Mouse (Mus musculus): ENCODE measurements at regions not wholly inside any gene's neighbourhood (a gene's known extent, or its start where the extent isn't known, plus 50 kb on each side); places are given as distances from the start of the nearest gene placed in this dataset.
A peak's percentile ranks its signal among the peaks of the same experiment; 100 is the strongest.

DNA sequence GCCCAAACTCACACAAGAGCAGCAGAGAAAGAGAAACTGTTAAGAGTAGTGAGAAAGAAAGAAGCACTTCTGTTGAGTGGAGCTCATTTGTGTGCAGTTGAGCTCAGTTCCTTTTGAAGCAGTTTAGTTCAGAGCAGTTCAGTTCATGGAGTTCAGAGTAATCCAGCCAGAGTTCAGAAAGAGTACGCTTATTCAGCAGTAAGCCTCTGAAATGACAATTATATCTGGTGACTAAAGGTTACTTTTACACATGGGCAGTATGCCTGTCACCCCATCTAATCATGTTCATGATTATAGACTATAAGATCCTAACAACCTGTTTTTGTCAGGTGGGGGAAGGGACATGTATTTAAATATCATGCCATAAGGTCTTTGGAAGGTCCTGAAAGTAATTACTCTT is 333.9 kb upstream of the Klf6 start:
- intact Hi-C loops (cut with DNase I) = no loop called here

DNA sequence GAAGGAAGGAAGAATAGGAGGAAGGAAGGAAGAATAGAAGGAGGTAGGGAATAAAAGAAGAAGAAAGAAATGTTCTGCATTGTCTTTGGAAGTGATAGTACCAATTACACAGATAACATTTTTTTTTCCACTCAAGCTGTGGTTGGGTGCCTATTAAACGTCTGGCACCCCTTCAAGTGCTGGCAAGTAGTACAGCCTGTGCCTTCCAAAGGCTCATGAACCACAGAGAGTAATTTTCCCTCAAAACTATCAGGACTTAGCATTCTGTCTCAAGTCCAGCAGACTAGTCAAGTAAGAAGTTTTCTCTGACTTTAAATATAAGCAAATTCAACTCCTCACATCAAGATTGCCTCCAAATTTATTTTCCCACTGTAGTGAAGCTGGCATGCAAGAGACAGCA is 321.0 kb upstream of the Klf6 start:
- TF ChIP-seq CTCF (IDR thresholded peaks at IDR 0.05) = no peak
- H3K4me3 ChIP-seq = no peak overlapping the region
- DNase-seq = no peak
- intact Hi-C loops (cut with DNase I) = no loop called here
- no peak overlapping the region for H3K27ac ChIP-seq

More for the DNA sequence above, 333.9 kb upstream of the Klf6 start:
- no peak overlapping the region for H3K27ac ChIP-seq
- TF ChIP-seq CTCF (IDR thresholded peaks at IDR 0.05) = no peak
- H3K4me3 ChIP-seq = no peak overlapping the region
- DNase-seq = no peak

DNA sequence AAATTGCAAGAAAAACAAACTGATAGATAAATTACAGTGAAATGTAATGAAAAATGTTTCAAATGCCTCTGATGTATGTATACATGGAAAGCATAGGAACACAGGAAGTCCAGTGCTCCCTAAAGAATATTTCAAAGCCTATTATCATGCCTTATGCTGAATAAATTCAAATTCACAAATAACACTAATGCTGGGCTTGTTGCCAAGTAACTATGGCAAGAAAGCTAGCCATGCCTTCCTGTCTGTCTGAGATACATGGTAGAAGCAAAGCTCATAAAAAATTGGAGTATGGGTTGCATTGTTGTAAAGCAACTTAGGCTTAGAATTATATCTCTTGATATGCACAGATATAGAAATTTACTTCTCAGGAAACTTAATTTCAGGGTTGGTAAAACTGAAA is 315.8 kb upstream of the Klf6 start:
- TF ChIP-seq CTCF (IDR thresholded peaks at IDR 0.05) = no peak

GRCm38 (mm10) chr13:5546011-5546410 is 315.3 kb upstream of the Klf6 start:
- H3K27ac ChIP-seq = no peak overlapping the region
- TF ChIP-seq CTCF (IDR thresholded peaks at IDR 0.05) = no peak
- no peak for DNase-seq
- intact Hi-C loops (cut with DNase I) = no loop called here
- no peak overlapping the region for H3K4me3 ChIP-seq

More for the DNA sequence above, 315.8 kb upstream of the Klf6 start:
- no peak overlapping the region for H3K27ac ChIP-seq
- intact Hi-C loops (cut with DNase I) = no loop called here
- DNase-seq = no peak
- no peak overlapping the region for H3K4me3 ChIP-seq

DNA sequence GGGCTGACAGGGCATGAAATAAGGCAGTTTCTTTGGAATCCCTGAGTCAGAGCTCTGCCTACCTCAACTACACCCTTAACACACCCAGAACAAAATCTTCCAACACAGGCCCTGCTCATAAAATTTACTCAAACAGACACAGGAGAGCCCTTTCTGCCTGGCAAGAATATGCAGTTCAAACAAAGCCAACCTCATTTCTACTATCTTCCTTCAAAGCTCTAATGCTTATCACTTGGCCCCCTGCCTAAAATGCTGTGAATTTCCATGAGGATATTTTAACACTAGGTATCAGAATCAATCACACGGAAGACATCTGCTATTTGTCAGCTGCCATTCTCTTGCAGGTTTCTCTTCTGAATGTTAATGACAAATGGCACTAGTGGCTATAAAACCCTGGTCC is 314.3 kb upstream of the Klf6 start:
- DNase-seq = no peak
- intact Hi-C loops (cut with DNase I) = no loop called here
- Histone ChIP-seq H3K4me3 (no peak overlapping the region), H3K27ac (no peak overlapping the region)
- TF ChIP-seq CTCF (IDR thresholded peaks at IDR 0.05) = no peak

DNA sequence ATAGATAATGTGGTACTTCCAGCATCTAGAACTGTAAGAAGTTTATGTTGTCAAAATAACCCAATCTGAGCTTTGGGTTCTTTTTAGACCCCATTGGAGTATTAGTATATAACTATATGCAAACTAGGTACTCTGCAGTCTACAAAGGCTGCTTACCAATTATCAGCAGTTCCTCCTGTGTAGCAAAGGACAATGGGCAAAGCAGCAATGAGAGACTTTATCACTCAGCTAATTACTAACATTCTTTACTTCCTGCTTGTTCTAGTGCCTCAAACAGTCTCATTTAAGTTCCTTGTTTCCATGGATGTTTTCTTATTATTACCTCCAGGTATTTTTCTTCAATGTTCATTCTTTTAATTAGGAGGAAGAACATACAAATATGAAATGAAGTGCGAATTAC is 312.5 kb upstream of the Klf6 start:
- no peak for DNase-seq
- H3K4me3 ChIP-seq = no peak overlapping the region
- no peak for TF ChIP-seq CTCF (IDR thresholded peaks at IDR 0.05)
- no peak overlapping the region for H3K27ac ChIP-seq
- intact Hi-C loops (cut with DNase I) = no loop called here

DNA sequence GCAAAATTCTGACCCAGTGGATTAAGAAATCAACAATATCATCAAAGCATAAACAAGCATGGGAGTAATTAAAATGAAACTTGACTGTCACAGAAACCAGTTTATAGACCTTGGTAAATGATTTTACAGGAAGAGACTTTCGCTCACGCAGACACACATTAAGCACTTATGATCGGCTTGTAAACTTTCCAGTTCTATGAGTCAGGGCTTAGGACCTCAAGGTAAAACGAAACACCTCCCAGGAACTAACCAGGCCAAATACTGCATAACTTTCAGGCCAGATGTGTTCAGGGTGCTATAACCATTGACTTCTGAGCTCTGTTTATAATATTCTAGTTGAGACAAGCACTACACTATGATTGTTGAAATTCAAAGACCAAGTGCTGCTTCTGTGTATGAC is 312.1 kb upstream of the Klf6 start:
- no peak for DNase-seq
- Histone ChIP-seq H3K4me3 (no peak overlapping the region), H3K27ac (no peak overlapping the region)
- no peak for TF ChIP-seq CTCF (IDR thresholded peaks at IDR 0.05)
- intact Hi-C loops (cut with DNase I) = no loop called here

GRCm38 (mm10) chr13:5549747-5550146 is 311.5 kb upstream of the Klf6 start:
- no peak for DNase-seq
- intact Hi-C loops (cut with DNase I) = no loop called here
- H3K27ac ChIP-seq = no peak overlapping the region
- no peak overlapping the region for H3K4me3 ChIP-seq
- no peak for TF ChIP-seq CTCF (IDR thresholded peaks at IDR 0.05)

- DNase-seq = no peak
- H3K27ac ChIP-seq = no peak overlapping the region
- intact Hi-C loops (cut with DNase I) = no loop called here
- no peak for TF ChIP-seq CTCF (IDR thresholded peaks at IDR 0.05)
- no peak overlapping the region for H3K4me3 ChIP-seq
Measured at GRCm38 (mm10) chr13:5550354-5550753, 310.9 kb upstream of the Klf6 start.

DNA sequence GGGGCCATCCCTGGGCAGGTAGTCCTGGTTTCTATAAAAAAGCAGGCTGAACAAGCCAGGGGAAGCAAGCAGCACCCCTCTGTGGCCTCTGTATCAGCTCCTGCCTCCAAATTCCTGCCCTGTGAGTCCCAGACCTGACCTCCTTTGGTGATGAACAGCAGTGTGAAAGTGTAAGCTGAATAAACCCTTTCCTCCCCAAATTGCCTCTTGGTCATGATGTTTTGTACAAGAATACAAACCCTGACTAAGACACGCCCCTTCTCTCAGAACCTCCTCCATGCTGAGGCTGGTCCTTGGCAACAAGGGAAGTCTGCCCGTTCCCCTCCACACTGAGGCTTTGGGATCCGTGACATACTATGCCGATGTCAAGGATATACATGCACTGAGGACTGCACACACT is 310.2 kb upstream of the Klf6 start:
- no peak overlapping the region for H3K4me3 ChIP-seq
- intact Hi-C loops (cut with DNase I) = no loop called here
- no peak for TF ChIP-seq CTCF (IDR thresholded peaks at IDR 0.05)
- no peak for DNase-seq
- H3K27ac ChIP-seq = no peak overlapping the region

- TF ChIP-seq CTCF (IDR thresholded peaks at IDR 0.05) = no peak
- intact Hi-C loops (cut with DNase I) = no loop called here
- DNase-seq = no peak
- Histone ChIP-seq H3K27ac (no peak overlapping the region), H3K4me3 (no peak overlapping the region)
Measured at GRCm38 (mm10) chr13:5553461-5553860, 307.8 kb upstream of the Klf6 start.

- intact Hi-C loops (cut with DNase I) = no loop called here
- Histone ChIP-seq H3K27ac (no peak overlapping the region), H3K4me3 (no peak overlapping the region)
- DNase-seq = no peak
- no peak for TF ChIP-seq CTCF (IDR thresholded peaks at IDR 0.05)
Measured at GRCm38 (mm10) chr13:5558095-5558494, 303.2 kb upstream of the Klf6 start.

DNA sequence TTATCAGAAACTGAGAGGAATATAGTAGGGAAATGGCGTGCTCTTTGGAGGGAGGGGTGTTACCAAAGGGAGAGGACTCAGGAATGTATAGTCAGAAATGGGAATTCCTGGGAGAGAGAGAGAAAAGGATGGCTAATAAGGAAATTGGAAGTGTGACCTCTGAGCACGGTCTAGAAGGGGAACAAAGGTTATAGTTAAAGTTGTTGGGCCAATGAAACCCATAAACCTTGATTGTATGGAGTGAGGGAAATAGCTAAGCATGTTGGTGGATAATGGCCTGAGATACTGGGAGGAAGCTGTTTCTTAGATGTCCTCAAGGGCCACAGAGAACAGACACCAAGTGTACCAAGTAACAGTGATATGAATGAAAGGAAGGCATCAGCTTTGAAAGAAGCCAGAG is 294.8 kb upstream of the Klf6 start:
- no peak for DNase-seq
- intact Hi-C loops (cut with DNase I) = no loop called here
- no peak overlapping the region for H3K4me3 ChIP-seq
- peak overlapping the region; percentile 31; the same call in 1 of the 2 replicates for H3K27ac ChIP-seq
- no peak for TF ChIP-seq CTCF (IDR thresholded peaks at IDR 0.05)

DNA sequence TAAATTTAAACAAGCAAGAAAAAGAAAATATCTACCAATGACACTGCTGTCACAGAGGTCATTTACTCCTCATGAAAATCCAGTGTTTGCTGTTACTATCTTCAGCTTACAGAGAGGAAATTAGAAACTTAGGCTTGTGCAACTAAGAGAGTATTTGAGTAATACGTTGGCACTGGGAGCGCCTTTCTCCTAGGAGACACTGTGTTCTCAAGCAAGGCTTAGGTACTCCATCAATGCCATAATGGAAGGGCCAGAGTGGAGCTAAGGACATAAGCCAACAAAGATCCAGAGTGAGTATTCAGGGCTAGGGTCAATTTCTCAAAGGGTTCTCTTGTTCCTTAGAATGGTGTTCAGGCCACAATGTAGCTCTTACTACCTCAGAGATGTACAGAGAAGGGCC is 294.4 kb upstream of the Klf6 start:
- H3K27ac ChIP-seq = peak overlapping the region; percentile 1; the same call in 1 of the 2 replicates
- no peak for TF ChIP-seq CTCF (IDR thresholded peaks at IDR 0.05)
- no peak overlapping the region for H3K4me3 ChIP-seq
- peak; percentile 28 for DNase-seq
- intact Hi-C loops (cut with DNase I) = no loop called here

DNA sequence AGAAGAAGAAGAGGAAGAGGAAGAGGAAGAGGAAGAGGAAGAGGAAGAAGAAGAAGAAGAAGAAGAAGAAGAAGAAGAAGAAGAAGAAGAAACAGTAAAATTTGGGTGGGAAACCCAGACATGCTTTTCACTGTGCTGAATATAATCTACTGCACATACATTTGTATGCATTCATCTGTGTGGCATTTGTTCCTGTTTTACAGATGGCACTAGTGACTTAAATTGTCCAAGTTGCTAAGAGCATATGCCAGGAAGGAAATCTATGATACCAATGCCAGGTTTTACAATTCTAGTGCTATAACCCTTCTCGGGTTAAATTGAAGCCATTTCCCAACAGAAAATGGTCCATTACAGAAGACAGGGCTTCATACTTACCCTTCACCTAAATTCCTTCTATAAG is 291.7 kb upstream of the Klf6 start:
- intact Hi-C loops (cut with DNase I) = no loop called here
- DNase-seq = no peak
- Histone ChIP-seq H3K4me3 (no peak overlapping the region), H3K27ac (no peak overlapping the region)
- TF ChIP-seq CTCF (IDR thresholded peaks at IDR 0.05) = no peak

Data from gastrocnemius, adult 2 months (tissue).